Mouse (Mus musculus): ENCODE results near the gene Abr.

Abr gene

GRCm38 (mm10) chr11:76518125-76518524 is 104.0 kb downstream of the Abr start:
- DNase-seq (ENCODE audit: low spot score in 2 of 2): no peak

GRCm38 (mm10) chr11:76516951-76517350 is 105.2 kb downstream of the Abr start:
- DNase-seq (ENCODE audit: low spot score in 2 of 2): no peak

GRCm38 (mm10) chr11:76515123-76515522 is 107.0 kb downstream of the Abr start:
- no peak for DNase-seq (ENCODE audit: low spot score in 2 of 2)

- DNase-seq (ENCODE audit: low spot score in 2 of 2): no peak
These were observed 111.1 kb downstream of the Abr start for GRCm38 (mm10) chr11:76510977-76511376.

- DNase-seq (ENCODE audit: low spot score in 2 of 2): no peak
These were observed 112.1 kb downstream of the Abr start for GRCm38 (mm10) chr11:76509751-76510723.

- peak; percentile 69 to 84 for DNase-seq (ENCODE audit: low spot score in 2 of 2)
These were observed 113.1 kb downstream of the Abr start for GRCm38 (mm10) chr11:76508831-76509595.

GRCm38 (mm10) chr11:76508125-76508524 is 114.0 kb downstream of the Abr start:
- no peak for DNase-seq (ENCODE audit: low spot score in 2 of 2)

GRCm38 (mm10) chr11:76507302-76508124 is 114.6 kb downstream of the Abr start:
- peak; percentile 70 to 81 for DNase-seq (ENCODE audit: low spot score in 2 of 2)

GRCm38 (mm10) chr11:76506514-76507228 is 115.4 kb downstream of the Abr start:
- peak in 1 of 2 experiments; percentile 80 for DNase-seq (ENCODE audit: low spot score in 2 of 2)

- no peak for DNase-seq (ENCODE audit: low spot score in 2 of 2)
These were observed 117.0 kb downstream of the Abr start for GRCm38 (mm10) chr11:76505106-76505505.

- no peak for DNase-seq (ENCODE audit: low spot score in 2 of 2)
These were observed 118.1 kb downstream of the Abr start for GRCm38 (mm10) chr11:76504058-76504457.

GRCm38 (mm10) chr11:76499987-76500386 is 122.1 kb downstream of the Abr start:
- DNase-seq (ENCODE audit: low spot score in 2 of 2): no peak

GRCm38 (mm10) chr11:76499564-76499963 is 122.5 kb downstream of the Abr start:
- no peak for DNase-seq (ENCODE audit: low spot score in 2 of 2)

- no peak for DNase-seq (ENCODE audit: low spot score in 2 of 2)
These were observed 124.4 kb downstream of the Abr start for GRCm38 (mm10) chr11:76497769-76498152.

- no peak for DNase-seq (ENCODE audit: low spot score in 2 of 2)
These were observed 124.9 kb downstream of the Abr start for GRCm38 (mm10) chr11:76497066-76497768.

- DNase-seq (ENCODE audit: low spot score in 2 of 2): no peak
These were observed 125.9 kb downstream of the Abr start for GRCm38 (mm10) chr11:76496086-76496771.

GRCm38 (mm10) chr11:76495127-76496028 is 126.7 kb downstream of the Abr start:
- no peak for DNase-seq (ENCODE audit: low spot score in 2 of 2)

GRCm38 (mm10) chr11:76494360-76495126 is 127.6 kb downstream of the Abr start:
- DNase-seq (ENCODE audit: low spot score in 2 of 2): peak in 1 of 2 experiments; percentile 77
